Mouse (Mus musculus) olfactory bulb, adult 2 months (tissue): Measurements from ENCODE around the gene Tmem243.

Source experiments
- CTCF ChIP-seq: fragments of 200-500 bp; IDR thresholded peaks from 2 replicates; pipeline ENCODE4 v1.5.1; 2012; ENCODE audit warnings: low read depth, mild to moderate bottlenecking, low read length, moderate library complexity; ENCODE audit not compliant: insufficient read depth
- POLR2A ChIP-seq: fragments of 200-500 bp; IDR thresholded peaks from 2 replicates; pipeline ENCODE4 v1.6.1; 2012; ENCODE audit warnings: mild to moderate bottlenecking, low read depth, low read length, moderate library complexity; ENCODE audit not compliant: insufficient read depth

- TF ChIP-seq CTCF, result no peak
- no peak for TF ChIP-seq POLR2A
These were observed 60.5 kb downstream of the Tmem243 start for GRCm38 (mm10) chr5:9160831-9161455.
